Mouse (Mus musculus): Measurements from ENCODE around the gene Tpsab1. TPM values are rescaled to one million over a fixed set of nuclear protein-coding genes. Genes with fewer than 3 reads are reported as not detected.

Gene Tpsab1
- polyA plus RNA-seq, 1 experiment from 2014 or later, result not detected

- Histone ChIP-seq H3K27ac (replicated peaks) (no peak overlapping the region), H3K27me3 (ENCODE audit: low read depth, poor library complexity, severe bottlenecking) (no peaks in the 10 kb centered on the region), H3K36me3 (no peaks in the 10 kb centered on the region), H3K4me3 (no peak overlapping the region), H3K9me3 (replicated peaks) (no peaks in the 10 kb centered on the region), H3K4me1 (no peaks in the 10 kb centered on the region)
- WGBS, result 37% methylated on average over 2 of the region's 2 CpGs
- DNase-seq (ENCODE audit: low spot score), result no peak
These were observed 22.4 kb downstream of the Tpsab1 start for GRCm38 (mm10) chr17:25322930-25323329.

- DNase-seq (ENCODE audit: low spot score), result no peak
- Histone ChIP-seq H3K9me3 (replicated peaks) (no peaks in the 10 kb centered on the region), H3K36me3 (no peaks in the 10 kb centered on the region), H3K27me3 (ENCODE audit: low read depth, poor library complexity, severe bottlenecking) (no peaks in the 10 kb centered on the region), H3K4me1 (no peaks in the 10 kb centered on the region), H3K4me3 (no peak overlapping the region), H3K27ac (replicated peaks) (no peak overlapping the region)
- WGBS, result 95% methylated on average over 8 of the region's 8 CpGs
These were observed 24.5 kb downstream of the Tpsab1 start for GRCm38 (mm10) chr17:25320819-25321218.

- H3K27ac ChIP-seq (replicated peaks), result no peak within 1 kb of the TSS
- H3K36me3 ChIP-seq, result no peaks in the 10 kb centered on the region
- DNase-seq (ENCODE audit: low spot score), result no peak
- 80% methylated on average over 5 of the region's 5 CpGs for WGBS
- H3K27me3 ChIP-seq (ENCODE audit: low read depth, poor library complexity, severe bottlenecking), result no peaks in the 10 kb centered on the region
- no peak within 1 kb of the TSS for H3K4me3 ChIP-seq
- H3K4me1 ChIP-seq, result no peaks in the 10 kb centered on the region
- no peaks in the 10 kb centered on the region for H3K9me3 ChIP-seq (replicated peaks)
These were observed 27.0 kb downstream of the Tpsab1 start, which contains the start of gene Prss29 for GRCm38 (mm10) chr17:25318354-25318753. Gene Prss29 (plus strand): TSS chr17:25318654.

- no peak for DNase-seq (ENCODE audit: low spot score)
- Histone ChIP-seq H3K36me3 (no peaks in the 10 kb centered on the region), H3K27me3 (ENCODE audit: low read depth, poor library complexity, severe bottlenecking) (no peaks in the 10 kb centered on the region), H3K4me1 (no peaks in the 10 kb centered on the region), H3K9me3 (replicated peaks) (no peaks in the 10 kb centered on the region), H3K27ac (replicated peaks) (no peak within 1 kb of the TSS), H3K4me3 (no peak within 1 kb of the TSS)
- WGBS, result 88% methylated on average over 4 of the region's 4 CpGs
These were observed 37.0 kb downstream of the Tpsab1 start, which contains the start of gene Prss28 for GRCm38 (mm10) chr17:25308346-25308745. Gene Prss28 (plus strand): TSS chr17:25308646.

- Histone ChIP-seq H3K27ac (replicated peaks) (no peak within 1 kb of the TSS), H3K4me1 (no peaks in the 10 kb centered on the region), H3K36me3 (no peaks in the 10 kb centered on the region), H3K4me3 (no peak within 1 kb of the TSS), H3K27me3 (ENCODE audit: low read depth, poor library complexity, severe bottlenecking) (no peaks in the 10 kb centered on the region), H3K9me3 (replicated peaks) (no peaks in the 10 kb centered on the region)
- WGBS, result 87% methylated on average over 5 of the region's 5 CpGs
- DNase-seq (ENCODE audit: low spot score), result no peak
These were observed 47.3 kb downstream of the Tpsab1 start, which contains the start of gene Prss34 for GRCm38 (mm10) chr17:25298094-25298493. Gene Prss34 (plus strand): TSS chr17:25298394.

GRCm38 (mm10) chr17:25294111-25294510 lies 51.3 kb downstream of the Tpsab1 start:
- no peaks in the 10 kb centered on the region for H3K9me3 ChIP-seq (replicated peaks)
- DNase-seq (ENCODE audit: low spot score), result no peak
- H3K4me3 ChIP-seq, result no peak overlapping the region
- WGBS, result 67% methylated on average over 1 of the region's 1 CpGs
- no peaks in the 10 kb centered on the region for H3K27me3 ChIP-seq (ENCODE audit: low read depth, poor library complexity, severe bottlenecking)
- no peaks in the 10 kb centered on the region for H3K4me1 ChIP-seq
- no peaks in the 10 kb centered on the region for H3K36me3 ChIP-seq
- no peak overlapping the region for H3K27ac ChIP-seq (replicated peaks)

- Histone ChIP-seq H3K27me3 (ENCODE audit: low read depth, poor library complexity, severe bottlenecking) (no peaks in the 10 kb centered on the region), H3K9me3 (replicated peaks) (no peaks in the 10 kb centered on the region), H3K27ac (replicated peaks) (no peak overlapping the region), H3K4me3 (no peak overlapping the region), H3K4me1 (no peaks in the 10 kb centered on the region), H3K36me3 (no peaks in the 10 kb centered on the region)
- 86% methylated on average over 5 of the region's 5 CpGs for WGBS
- DNase-seq (ENCODE audit: low spot score), result no peak
These were observed 51.9 kb downstream of the Tpsab1 start for GRCm38 (mm10) chr17:25293495-25293894.

Other genes starting within 250 kb of the Tpsab1 start
- 51.2 and 51.5 TPM in 2 replicates for gene Telo2, start 229.6 kb downstream of the Tpsab1 start, polyA plus RNA-seq (2016; fragmentation: Nextera tagmentation; extraction: Ambion mirVana)
- gene Ptx4, start 224.8 kb downstream of the Tpsab1 start, polyA plus RNA-seq (2016; fragmentation: Nextera tagmentation; extraction: Ambion mirVana), result not detected in 2 replicates
- 23.1 and 26.4 TPM in 2 replicates for gene Clcn7, start 212.2 kb downstream of the Tpsab1 start, polyA plus RNA-seq (2016; fragmentation: Nextera tagmentation; extraction: Ambion mirVana)
- gene Ccdc154, start 183.1 kb downstream of the Tpsab1 start, polyA plus RNA-seq (2016; fragmentation: Nextera tagmentation; extraction: Ambion mirVana), result not detected in 2 replicates
- gene Gm38655, start 170.1 kb downstream of the Tpsab1 start, polyA plus RNA-seq (2016; fragmentation: Nextera tagmentation; extraction: Ambion mirVana), result not detected in 2 replicates
- gene BC003965, start 161.0 kb downstream of the Tpsab1 start, polyA plus RNA-seq (2016; fragmentation: Nextera tagmentation; extraction: Ambion mirVana), result 37.3 and 37.7 TPM in 2 replicates
- 8.4 and 9.7 TPM in 2 replicates for gene Unkl, start 157.2 kb downstream of the Tpsab1 start, polyA plus RNA-seq (2016; fragmentation: Nextera tagmentation; extraction: Ambion mirVana)
- 67.0 and 75.3 TPM in 2 replicates for gene Gnptg, start 105.4 kb downstream of the Tpsab1 start, polyA plus RNA-seq (2016; fragmentation: Nextera tagmentation; extraction: Ambion mirVana)
- gene Tsr3, start 105.4 kb downstream of the Tpsab1 start, polyA plus RNA-seq (2016; fragmentation: Nextera tagmentation; extraction: Ambion mirVana), result 74.6 and 80.4 TPM in 2 replicates
- gene Baiap3, start 89.2 kb downstream of the Tpsab1 start, polyA plus RNA-seq (2016; fragmentation: Nextera tagmentation; extraction: Ambion mirVana), result 2.3 and 2.4 TPM in 2 replicates
- 879 and 915 TPM in 2 replicates for gene Ube2i, start 70.9 kb downstream of the Tpsab1 start, polyA plus RNA-seq (2016; fragmentation: Nextera tagmentation; extraction: Ambion mirVana)
- gene Prss34, start 47.2 kb downstream of the Tpsab1 start, polyA plus RNA-seq (2016; fragmentation: Nextera tagmentation; extraction: Ambion mirVana), result not detected in 2 replicates
- not detected in 2 replicates for gene Prss28, start 36.9 kb downstream of the Tpsab1 start, polyA plus RNA-seq (2016; fragmentation: Nextera tagmentation; extraction: Ambion mirVana)
- not detected in 2 replicates for gene Prss29, start 26.9 kb downstream of the Tpsab1 start, polyA plus RNA-seq (2016; fragmentation: Nextera tagmentation; extraction: Ambion mirVana)
- gene Tpsb2, start 20.7 kb upstream of the Tpsab1 start, polyA plus RNA-seq (2016; fragmentation: Nextera tagmentation; extraction: Ambion mirVana), result not detected in 2 replicates
- gene Tpsg1, start 23.7 kb upstream of the Tpsab1 start, polyA plus RNA-seq (2016; fragmentation: Nextera tagmentation; extraction: Ambion mirVana), result not detected in 2 replicates
- gene Cacna1h, start 88.2 kb upstream of the Tpsab1 start, polyA plus RNA-seq (2016; fragmentation: Nextera tagmentation; extraction: Ambion mirVana), result 2.1 and 3.6 TPM in 2 replicates
- gene Tekt4, start 109.1 kb upstream of the Tpsab1 start, polyA plus RNA-seq (2016; fragmentation: Nextera tagmentation; extraction: Ambion mirVana), result 0.17 and 0.38 TPM in 2 replicates
- gene Sstr5, start 151.7 kb upstream of the Tpsab1 start, polyA plus RNA-seq (2016; fragmentation: Nextera tagmentation; extraction: Ambion mirVana), result not detected in 2 replicates
- gene Sox8, start 225.1 kb upstream of the Tpsab1 start, polyA plus RNA-seq (2016; fragmentation: Nextera tagmentation; extraction: Ambion mirVana), result 2.4 and 3.3 TPM in 2 replicates
- gene Lmf1, start 233.5 kb upstream of the Tpsab1 start, polyA plus RNA-seq (2016; fragmentation: Nextera tagmentation; extraction: Ambion mirVana), result 22.3 and 22.6 TPM in 2 replicates

All from midbrain, embryonic 10.5 days (tissue).